Mouse (Mus musculus) neural tube, embryonic 14.5 days (tissue): Measurements from ENCODE around the gene Tmem266. TPM values are rescaled to one million over a fixed set of nuclear protein-coding genes. Genes with fewer than 3 reads are reported as not detected.
A peak's percentile ranks its signal among the peaks of the same experiment; 100 is the strongest.

Experiments used
- ATAC-seq: fragments of 200-750 bp; cut with Nextera tagmentation; 2 replicates; pipeline ENCODE4 v1.8.0; 2017; ENCODE audit warnings: low read depth, mild to moderate bottlenecking, moderate TSS enrichment, moderate library complexity
- H3K27ac ChIP-seq: fragments of 300-500 bp; sonication (generic); 2 replicates; pipeline ENCODE4 v1.5.1; 2014; ENCODE audit warnings: low read depth, mild to moderate bottlenecking, control low read depth, low read length, moderate library complexity, mixed read lengths
- H3K27me3 ChIP-seq: fragments of 300-500 bp; sonication (generic); 2 replicates; pipeline ENCODE4 v1.6.1; 2014; ENCODE audit warnings: low read length; ENCODE audit not compliant: control insufficient read depth, insufficient read depth
- H3K36me3 ChIP-seq: fragments of 300-500 bp; sonication (generic); 2 replicates; pipeline ENCODE4 v1.6.1; 2014; ENCODE audit warnings: low read length, mixed read lengths; ENCODE audit not compliant: control insufficient read depth, insufficient read depth
- H3K4me1 ChIP-seq: fragments of 300-500 bp; sonication (generic); 2 replicates; pipeline ENCODE4 v1.6.1; 2014; ENCODE audit warnings: low read length; ENCODE audit not compliant: control insufficient read depth, insufficient read depth
- H3K4me2 ChIP-seq: fragments of 300-500 bp; sonication (generic); 2 replicates; pipeline ENCODE4 v1.6.1; 2014; ENCODE audit warnings: mild to moderate bottlenecking, low read depth, low read length, control low read depth
- H3K4me3 ChIP-seq: fragments of 300-500 bp; sonication (generic); 2 replicates; pipeline ENCODE4 v1.5.1; 2014; ENCODE audit warnings: low read depth, low read length, control low read depth, mixed read lengths
- H3K9ac ChIP-seq: fragments of 300-500 bp; sonication (generic); replicated peaks from 2 replicates; pipeline ENCODE4 v1.6.1; 2014; ENCODE audit warnings: low read depth, mild to moderate bottlenecking, control low read depth, low read length, mixed read lengths
- H3K9me3 ChIP-seq: fragments of 300-500 bp; sonication (generic); 2 replicates; pipeline ENCODE4 v1.6.1; 2016; ENCODE audit warnings: low read length; ENCODE audit not compliant: control insufficient read depth
- WGBS: fragments of 180-500 bp; shearing (Covaris S2); extraction: QIAGEN DNeasy Blood & Tissue Kit; methylation state at CpG from one replicate; pipeline ENCODE4 v1.1.7; 2014; 5-methylcytosine and 5-hydroxymethylcytosine counted together
- polyA plus RNA-seq: library from polyadenylated mRNA; unstranded; fragments of >200 nt; fragmentation: Nextera tagmentation; extraction: Ambion mirVana; gene quantifications from 2 replicates; pipeline ENCODE4 v1.2.1, GENCODE M21; 2014

Tmem266 gene
- polyA plus RNA-seq, 1 experiment from 2014 or later = 2.2 TPM

DNA sequence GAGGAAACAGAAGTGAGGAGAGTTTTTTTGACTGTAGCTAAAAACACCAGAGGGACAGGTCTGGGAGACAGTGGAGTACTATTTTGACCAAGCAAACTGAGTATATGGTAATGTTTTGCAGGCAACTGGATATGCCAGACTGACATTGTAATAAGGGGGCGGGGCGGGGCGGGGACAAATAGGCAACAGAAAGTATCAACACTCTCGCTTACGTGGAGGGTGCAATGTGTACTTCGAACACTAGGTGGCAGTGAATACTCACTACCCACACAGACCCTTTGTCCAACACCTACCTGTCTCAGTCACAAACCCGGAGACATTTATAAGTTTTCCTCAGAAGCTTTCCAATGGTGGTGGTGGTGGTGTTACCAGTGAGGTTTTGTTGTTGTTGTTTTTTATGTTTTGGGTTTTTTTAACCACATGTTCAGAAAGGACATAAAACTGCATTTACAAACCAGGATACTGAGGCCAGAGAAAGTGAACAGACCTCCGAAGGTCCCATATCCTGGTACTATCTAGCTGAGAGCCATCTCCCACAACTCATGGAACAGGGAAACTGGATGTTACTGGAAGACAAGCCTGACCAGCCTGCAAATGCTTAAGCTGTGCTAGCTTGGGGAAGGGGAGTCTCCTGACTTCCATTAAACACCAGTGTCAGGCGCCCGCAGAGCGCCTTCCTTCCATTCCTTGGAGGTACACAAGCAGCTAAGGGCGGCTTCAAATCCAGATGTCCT, 102.7 kb downstream of the Tmem266 start:
- Histone ChIP-seq H3K4me1 (peaks cover 6% of the 10 kb centered on the region; the same call in 1 of the 2 replicates), H3K36me3 (no peaks in the 10 kb centered on the region), H3K4me2 (no peak overlapping the region), H3K27me3 (no peaks in the 10 kb centered on the region), H3K4me3 (no peak overlapping the region), H3K27ac (no peak overlapping the region), H3K9me3 (no peaks in the 10 kb centered on the region), H3K9ac (no peak overlapping the region)
- 31% methylated on average over 12 of the region's 12 CpGs for WGBS
- ATAC-seq = peak; percentile 72; the same call in 1 of the 2 replicates

DNA sequence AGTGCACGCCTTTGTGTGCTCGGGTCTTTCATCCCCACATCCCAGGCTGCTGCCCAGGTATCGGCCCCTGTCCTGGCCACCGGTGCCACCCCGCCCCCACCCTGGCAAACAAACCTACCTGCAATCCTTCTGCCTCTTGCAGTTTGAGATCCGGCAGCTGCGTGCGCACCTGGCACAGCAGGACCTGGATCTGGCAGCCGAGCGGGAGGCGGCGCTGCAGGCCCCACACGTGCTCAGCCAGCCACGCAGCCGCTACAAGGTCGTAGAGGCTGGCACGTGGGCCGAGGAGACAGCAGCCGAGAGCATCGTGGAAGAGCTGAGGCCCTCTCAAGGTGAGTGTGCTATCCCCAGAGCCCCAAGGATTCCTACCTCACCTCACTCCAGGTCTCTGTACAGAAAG, 103.4 kb downstream of the Tmem266 start:
- 0 out of 2 replicates have a peak overlapping the region, but pooled peaks have one; percentile 16 for H3K9ac ChIP-seq
- 0 out of 2 replicates have a peak overlapping the region, but pooled peaks have one; percentile 16 for H3K4me2 ChIP-seq
- ATAC-seq = peak; percentile 45
- 23% methylated on average over 20 of the region's 20 CpGs for WGBS
- no peaks in the 10 kb centered on the region for H3K9me3 ChIP-seq
- H3K27ac ChIP-seq = no peak overlapping the region
- no peak overlapping the region for H3K4me3 ChIP-seq
- no peaks in the 10 kb centered on the region for H3K27me3 ChIP-seq
- peaks cover 6% of the 10 kb centered on the region; the same call in 1 of the 2 replicates for H3K4me1 ChIP-seq
- H3K36me3 ChIP-seq = no peaks in the 10 kb centered on the region

DNA sequence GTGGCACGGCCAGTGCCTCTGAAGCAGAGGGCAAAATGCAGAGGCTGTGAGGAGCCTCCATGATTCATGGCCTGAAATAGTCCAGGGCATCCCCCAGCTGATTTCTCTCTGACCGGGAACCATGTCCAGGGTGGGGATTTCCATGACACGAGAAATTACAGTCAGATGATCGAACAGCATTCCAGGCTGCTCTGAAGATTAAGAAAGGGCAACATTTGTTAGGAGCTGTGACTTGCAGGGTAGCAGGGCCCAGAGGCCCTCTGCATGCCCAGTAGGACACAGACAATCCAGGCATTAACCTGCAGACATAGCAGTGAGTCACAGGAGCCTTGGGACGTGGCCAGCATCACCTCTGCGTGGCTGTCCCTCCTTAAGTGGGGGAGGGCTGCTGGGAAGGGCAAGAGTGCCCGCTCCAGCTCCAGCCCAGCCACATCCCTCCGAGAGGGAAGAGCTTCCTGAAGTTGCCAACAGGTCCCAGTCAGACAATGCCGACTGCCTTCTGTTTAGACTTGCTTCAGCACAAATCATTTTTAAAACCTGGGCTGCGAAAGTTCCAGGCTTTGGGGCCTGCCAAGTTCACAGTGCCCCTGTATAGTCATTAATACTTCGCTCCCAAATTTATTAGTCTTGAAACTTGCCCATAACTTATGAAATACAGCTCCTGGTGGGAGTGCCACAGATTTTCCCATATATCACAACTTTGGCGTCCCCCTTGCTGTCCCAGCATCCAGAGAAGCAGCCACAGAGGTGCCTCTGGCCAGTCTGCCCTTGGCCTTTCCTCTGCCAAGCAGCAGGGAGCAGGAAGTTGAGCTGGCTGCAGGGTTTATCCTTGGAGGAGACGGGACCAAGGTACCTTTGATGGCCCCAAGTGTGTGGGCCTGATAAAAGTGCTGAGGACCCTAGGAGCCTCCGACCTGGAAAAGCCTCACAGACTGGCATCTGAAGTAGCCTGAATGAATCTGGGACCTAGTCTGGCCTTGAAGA, 105.9 kb downstream of the Tmem266 start:
- no peak overlapping the region for H3K9ac ChIP-seq
- 60% methylated on average over 14 of the region's 14 CpGs for WGBS
- H3K9me3 ChIP-seq = no peaks in the 10 kb centered on the region
- no peaks in the 10 kb centered on the region for H3K27me3 ChIP-seq
- H3K36me3 ChIP-seq = no peaks in the 10 kb centered on the region
- no peak overlapping the region for H3K27ac ChIP-seq
- no peak for ATAC-seq
- no peak overlapping the region for H3K4me3 ChIP-seq
- no peak overlapping the region for H3K4me2 ChIP-seq
- H3K4me1 ChIP-seq = peaks cover 6% of the 10 kb centered on the region; the same call in 1 of the 2 replicates

DNA sequence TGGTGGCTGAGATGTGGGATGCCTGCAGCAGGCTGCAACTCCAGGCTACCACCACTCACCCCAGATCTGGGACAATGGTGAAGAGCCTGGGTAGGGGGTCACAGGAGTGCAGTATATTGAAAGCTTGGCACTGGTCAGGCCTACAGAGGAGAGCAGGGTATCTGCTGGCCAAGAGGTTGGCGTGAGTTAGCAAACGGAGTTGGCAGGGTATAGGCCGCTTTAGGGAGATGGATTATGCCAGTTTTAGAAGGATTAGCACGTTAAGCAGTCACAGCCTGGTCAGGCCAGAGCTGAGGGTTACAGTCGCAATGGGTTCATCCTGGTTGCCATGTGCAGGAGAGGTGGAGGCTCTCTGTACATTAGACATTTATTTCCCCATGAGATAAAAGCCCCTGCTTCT, 107.2 kb downstream of the Tmem266 start:
- Histone ChIP-seq H3K36me3 (no peaks in the 10 kb centered on the region), H3K27me3 (no peaks in the 10 kb centered on the region), H3K4me3 (no peak overlapping the region), H3K27ac (no peak overlapping the region), H3K4me2 (no peak overlapping the region), H3K9me3 (no peaks in the 10 kb centered on the region), H3K9ac (no peak overlapping the region), H3K4me1 (peaks cover 6% of the 10 kb centered on the region; the same call in 1 of the 2 replicates)
- no peak for ATAC-seq
- whole genome bisulfite sequencing = 93% methylated on average over 5 of the region's 5 CpGs

DNA sequence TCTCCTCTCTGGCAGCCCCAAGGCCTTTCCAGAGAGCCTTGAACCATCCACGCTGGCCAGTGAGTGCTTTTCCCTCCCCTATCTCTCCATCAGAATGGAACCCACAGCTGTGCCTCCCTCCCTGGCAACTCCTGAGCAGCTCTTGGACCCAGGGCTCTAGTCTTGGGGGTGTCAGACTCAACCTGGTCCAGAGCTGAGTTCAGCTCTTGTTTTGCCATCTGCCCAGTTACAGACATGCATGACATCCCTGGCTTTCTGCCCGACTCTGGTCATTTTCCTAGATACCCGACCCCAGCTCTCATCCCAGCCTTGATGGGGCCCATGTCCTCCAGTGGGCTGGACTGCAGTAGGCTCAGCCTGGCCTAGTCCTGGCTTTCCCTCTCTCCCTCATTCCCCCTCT, 111.7 kb downstream of the Tmem266 start:
- no peak overlapping the region for H3K9ac ChIP-seq
- H3K27me3 ChIP-seq = no peaks in the 10 kb centered on the region
- H3K4me1 ChIP-seq = no peaks in the 10 kb centered on the region
- no peak overlapping the region for H3K4me2 ChIP-seq
- H3K9me3 ChIP-seq = no peaks in the 10 kb centered on the region
- no peaks in the 10 kb centered on the region for H3K36me3 ChIP-seq
- ATAC-seq = no peak
- 60% methylated on average over 3 of the region's 3 CpGs for WGBS
- no peak overlapping the region for H3K4me3 ChIP-seq
- H3K27ac ChIP-seq = no peak overlapping the region

DNA sequence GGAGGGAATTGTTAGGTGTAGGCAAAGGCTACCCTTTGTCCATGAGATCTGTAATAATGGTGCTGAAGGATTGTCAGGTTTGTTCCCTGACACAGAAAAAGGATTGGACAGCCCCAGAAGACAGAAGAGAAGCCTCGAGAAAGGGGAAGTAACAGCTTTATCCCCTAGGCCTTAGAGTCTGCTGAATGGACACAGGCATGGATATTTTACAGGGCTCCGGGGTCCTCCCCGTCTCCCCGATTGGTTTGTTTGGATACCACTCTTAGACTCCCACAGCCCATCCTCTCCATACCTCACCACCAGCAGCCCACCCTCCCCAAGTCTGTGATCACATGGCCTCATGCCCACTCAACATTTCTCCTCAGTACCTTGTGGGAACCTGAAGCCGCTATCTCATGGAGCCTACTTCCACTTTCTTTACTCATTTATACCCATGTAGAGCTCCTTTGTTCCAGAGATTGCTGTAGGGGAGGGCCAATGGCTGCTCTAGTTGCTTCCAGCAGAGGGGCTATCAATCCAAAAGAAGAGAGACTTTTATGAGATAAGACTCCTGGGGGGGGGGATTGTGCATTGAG, 112.6 kb downstream of the Tmem266 start:
- H3K27ac ChIP-seq = no peak overlapping the region
- H3K4me1 ChIP-seq = no peaks in the 10 kb centered on the region
- no peaks in the 10 kb centered on the region for H3K9me3 ChIP-seq
- no peaks in the 10 kb centered on the region for H3K36me3 ChIP-seq
- H3K9ac ChIP-seq = no peak overlapping the region
- WGBS = 81% methylated on average over 5 of the region's 5 CpGs
- H3K4me3 ChIP-seq = no peak overlapping the region
- H3K27me3 ChIP-seq = no peaks in the 10 kb centered on the region
- no peak for ATAC-seq
- H3K4me2 ChIP-seq = no peak overlapping the region

DNA sequence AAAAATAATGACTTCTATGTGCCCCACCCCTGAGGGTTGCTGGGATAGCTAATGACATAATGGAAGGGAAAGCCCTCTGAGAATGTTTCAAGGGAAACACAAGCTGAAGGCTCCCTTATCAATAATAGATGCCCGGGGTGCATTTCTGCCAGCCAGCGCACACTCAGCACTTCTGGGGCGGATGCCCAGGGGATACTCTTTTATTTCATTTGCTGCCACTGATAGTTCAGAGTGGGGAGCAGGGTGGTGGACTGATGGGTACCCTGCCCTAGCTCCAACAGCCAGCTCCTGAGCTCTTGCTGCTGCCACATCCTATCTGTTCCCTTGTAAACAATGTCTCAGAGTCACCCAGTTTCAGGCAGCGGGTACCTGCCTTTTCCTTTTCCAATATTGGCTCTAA, 120.8 kb downstream of the Tmem266 start:
- Histone ChIP-seq H3K9me3 (no peaks in the 10 kb centered on the region), H3K27ac (peak overlapping the region; percentile 46; the same call in 1 of the 2 replicates), H3K36me3 (no peaks in the 10 kb centered on the region), H3K4me3 (no peak overlapping the region), H3K4me1 (peaks cover 3% of the 10 kb centered on the region; the same call in 1 of the 2 replicates), H3K4me2 (no peak overlapping the region), H3K27me3 (no peaks in the 10 kb centered on the region), H3K9ac (no peak overlapping the region)
- 64% methylated on average over 4 of the region's 4 CpGs for WGBS
- ATAC-seq = peak; percentile 54; the same call in 1 of the 2 replicates

DNA sequence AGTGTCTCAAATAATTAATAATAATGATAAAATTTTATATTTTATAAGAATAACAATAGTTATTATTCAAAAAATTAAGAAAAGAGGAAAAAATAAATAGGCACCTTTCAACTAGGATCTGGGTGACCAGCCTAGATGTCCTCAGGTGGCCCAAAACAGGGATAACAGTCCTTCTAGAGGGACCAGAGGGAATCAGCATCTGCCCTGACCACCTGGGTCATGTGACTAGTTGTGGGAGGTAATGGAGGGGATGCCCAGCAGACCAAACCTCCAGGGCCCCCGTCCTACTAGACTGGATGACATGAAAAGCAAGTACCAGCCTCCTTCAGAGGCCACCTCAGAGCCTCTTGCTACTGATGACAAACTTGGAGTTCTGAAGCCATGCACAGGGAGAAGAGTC, 122.4 kb downstream of the Tmem266 start:
- Histone ChIP-seq H3K9ac (no peak overlapping the region), H3K27me3 (no peaks in the 10 kb centered on the region), H3K9me3 (no peaks in the 10 kb centered on the region), H3K27ac (no peak overlapping the region), H3K36me3 (no peaks in the 10 kb centered on the region; the same call in 1 of the 2 replicates), H3K4me3 (no peak overlapping the region), H3K4me1 (peaks cover 3% of the 10 kb centered on the region; the same call in 1 of the 2 replicates), H3K4me2 (no peak overlapping the region)
- ATAC-seq = no peak
- WGBS = 89% methylated on average over 1 of the region's 1 CpGs
